Mouse (Mus musculus) Muller cell, postnatal 12 days (primary cell): ENCODE measurements around the gene Hecw2.

Experiments
- DNase-seq: peaks from one replicate; pipeline ENCODE4 v3.0.0-alpha.2; 2015; ENCODE audit errors: inconsistent ontology term

Hecw2 gene

GRCm38 (mm10) chr1:53784291-53784720 is 410.7 kb downstream of the Hecw2 start:
- DNase-seq, result peak; percentile 72

- DNase-seq, result no peak
Measured at GRCm38 (mm10) chr1:53782956-53783355, 412.0 kb downstream of the Hecw2 start.

- DNase-seq, result no peak
Measured at GRCm38 (mm10) chr1:53782079-53782478, 412.9 kb downstream of the Hecw2 start.

- no peak for DNase-seq
Measured at GRCm38 (mm10) chr1:53781311-53781710, 413.7 kb downstream of the Hecw2 start.

GRCm38 (mm10) chr1:53776176-53776905 is 418.6 kb downstream of the Hecw2 start:
- no peak for DNase-seq

- no peak for DNase-seq
Measured at GRCm38 (mm10) chr1:53775545-53775944, 419.4 kb downstream of the Hecw2 start.

GRCm38 (mm10) chr1:53775036-53775435 is 419.9 kb downstream of the Hecw2 start:
- DNase-seq, result no peak

GRCm38 (mm10) chr1:53774571-53774970 is 420.4 kb downstream of the Hecw2 start:
- no peak for DNase-seq

- peak; percentile 23 for DNase-seq
Measured at GRCm38 (mm10) chr1:53773994-53774393, 421.0 kb downstream of the Hecw2 start.

GRCm38 (mm10) chr1:53772967-53773366 is 422.0 kb downstream of the Hecw2 start:
- no peak for DNase-seq

- DNase-seq, result no peak
Measured at GRCm38 (mm10) chr1:53771476-53771875, 423.5 kb downstream of the Hecw2 start.

- DNase-seq, result no peak
Measured at GRCm38 (mm10) chr1:53766112-53766511, 428.9 kb downstream of the Hecw2 start.

- no peak for DNase-seq
Measured at GRCm38 (mm10) chr1:53757316-53757715, 437.7 kb downstream of the Hecw2 start.
